Mouse (Mus musculus) myocyte (in vitro differentiated cells): ENCODE measurements at regions not wholly inside any gene's neighbourhood (a gene's known extent, or its start where the extent isn't known, plus 50 kb on each side); places are given as distances from the start of the nearest gene placed in this dataset.

Source experiments
- MYOG ChIP-seq, 3 experiments: IDR thresholded peaks; one replicate each; pipeline ENCODE4 v1.6.1; 2011; ENCODE audit warnings: control low read depth in 2 of 3, low read depth in 2 of 3, mild to moderate bottlenecking in 2 of 3; ENCODE audit not compliant: insufficient read length in 2 of 3, control insufficient read depth in 1 of 3, insufficient read depth in 1 of 3
- POLR2A ChIP-seq: IDR thresholded peaks from one replicate; pipeline ENCODE4 v1.6.1; 2011; ENCODE audit warnings: low read depth, mild to moderate bottlenecking, control low read depth, moderate library complexity; ENCODE audit not compliant: insufficient read length

DNA sequence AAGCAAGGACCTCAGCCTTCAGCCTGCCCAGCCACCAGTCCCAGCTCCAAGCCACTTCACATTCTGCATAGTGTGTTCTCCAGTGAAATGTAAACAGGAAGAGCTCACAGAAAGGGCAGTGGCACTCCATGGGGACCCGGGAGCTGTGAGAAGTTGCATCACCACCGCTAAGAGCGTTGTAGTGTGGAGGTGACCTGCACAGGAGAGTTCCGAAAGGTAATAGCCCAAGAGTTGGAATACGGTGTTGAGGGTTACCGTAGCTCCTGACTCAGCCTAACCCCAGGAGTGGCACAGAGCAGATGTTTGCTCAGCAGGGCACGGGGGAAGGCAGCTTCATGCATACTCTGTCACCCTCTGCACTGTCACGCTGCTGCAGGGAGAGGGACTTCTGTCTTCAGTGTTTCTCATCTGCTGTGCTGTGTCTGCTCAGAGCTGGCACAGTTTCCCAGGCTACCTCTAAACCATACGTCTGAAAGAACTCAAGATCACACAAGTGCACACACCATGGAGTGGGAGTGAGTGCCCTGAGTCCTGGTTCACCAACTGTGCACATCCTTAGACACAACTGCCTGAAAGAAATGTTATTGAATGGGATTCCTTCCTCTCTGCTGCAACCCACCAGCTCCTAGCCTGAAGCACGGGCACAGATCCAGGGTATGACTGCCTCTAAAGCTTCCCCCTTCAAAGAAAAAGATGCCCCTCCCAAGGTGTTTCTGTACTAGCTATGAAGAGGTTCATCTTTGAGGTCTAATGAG, 218.1 kb upstream of the Ccdc122 start:
- TF ChIP-seq MYOG (IDR thresholded peaks at IDR 0.05; ENCODE audit: control insufficient read depth in 1 of 3, insufficient read depth in 1 of 3, insufficient read length in 2 of 3, low read depth in 2 of 3) = no peak
- no peak for TF ChIP-seq POLR2A
